Mouse (Mus musculus) adrenal gland, postnatal 36 days (tissue): Measurements from ENCODE around the gene Scube1. TPM values are rescaled to one million over a fixed set of nuclear protein-coding genes. Genes with fewer than 3 reads are reported as not detected.

Experiments used
- DNase-seq, 2 experiments: peaks; one replicate each; pipeline ENCODE4 v3.0.0; 2021; ENCODE audit warnings: mixed read lengths in 1 of 2
- long read RNA-seq, 2 experiments: library from polyadenylated mRNA; stranded (forward); transcript quantifications; one replicate each; pipeline ENCODE4 v2.0.0; 2021; ENCODE audit warnings: borderline sequencing depth in 2 of 2
- total RNA-seq, 2 experiments: library from RNA; stranded (reverse); gene quantifications; 2 replicates each; pipeline ENCODE4 v1.2.3; 2021

Scube1 gene
- 1 to 10 TPM; 4.4 to 4.6 TPM for total RNA-seq
- long read RNA-seq, experiment 1, partial matches to known transcripts = 1 of 1 reads
- long read RNA-seq, experiment 1, other reads (novel, unspliced or antisense) = 0 of 1 reads
- long read RNA-seq, experiment 2, partial matches to known transcripts = 0 of 1 reads
- long read RNA-seq, experiment 2, other reads (novel, unspliced or antisense) = 0 of 1 reads

GRCm38 (mm10) chr15:83724886-83725269 lies at the start of gene Scube1:
Gene Scube1, minus strand, starts transcription at chr15:83725021.
- peak; percentile 93 to 96 for DNase-seq

GRCm38 (mm10) chr15:83772953-83773352 lies 48.1 kb upstream of the Scube1 start:
- no peak for DNase-seq

DNA sequence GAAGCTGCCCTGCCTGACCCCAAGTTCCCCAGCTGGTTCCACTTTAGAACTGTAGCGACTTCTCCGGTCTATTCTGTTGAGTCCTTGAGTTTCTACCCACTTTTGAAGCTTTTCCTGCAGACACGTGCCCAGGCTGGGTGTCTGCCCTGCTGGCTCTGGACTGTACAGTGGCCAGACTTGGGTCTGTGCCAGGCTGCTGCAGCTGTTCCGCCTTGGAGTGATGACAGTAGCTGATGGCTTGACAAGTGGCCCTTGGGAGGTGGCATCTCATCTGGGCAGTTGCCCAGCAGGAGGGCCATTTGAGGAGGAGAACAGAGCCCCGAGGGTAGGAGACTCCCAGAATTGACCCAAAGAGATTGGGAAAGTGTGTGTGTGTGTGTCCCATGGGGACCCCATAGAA lies 47.6 kb upstream of the Scube1 start:
- DNase-seq = peak; percentile 39 to 46

DNA sequence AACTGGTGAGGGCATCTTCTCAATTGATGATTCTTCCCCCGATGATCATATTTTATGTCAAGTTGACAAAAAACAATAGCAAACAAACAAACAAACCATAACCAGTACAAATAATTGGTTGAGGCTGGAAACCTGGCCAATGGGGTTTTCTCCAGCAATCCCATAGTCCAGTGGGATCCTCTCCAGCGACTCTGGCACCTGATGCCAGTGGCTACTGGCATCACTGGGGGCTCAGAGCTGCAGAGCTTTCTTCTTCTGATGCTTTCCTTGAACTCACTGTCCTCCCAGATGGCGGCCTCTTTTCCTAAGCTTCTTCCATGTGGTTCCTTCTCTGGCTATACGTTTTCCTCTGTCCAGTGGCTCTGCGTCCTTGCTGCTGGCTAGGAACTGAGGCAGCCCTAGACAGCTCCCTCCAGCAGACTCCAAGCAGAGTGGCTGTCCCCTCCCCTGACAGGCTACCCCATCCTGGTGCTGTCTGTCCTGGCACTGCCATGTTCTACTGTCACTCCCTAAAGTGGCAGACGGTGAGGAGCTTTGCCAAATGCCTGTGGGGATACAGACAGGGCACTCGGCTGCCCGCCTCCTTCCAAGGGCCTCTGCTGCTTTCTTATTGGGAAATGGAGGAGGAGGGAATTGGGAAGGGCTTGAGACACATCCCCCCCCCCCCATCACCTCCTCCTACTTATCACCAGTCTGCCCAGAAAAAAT lies 46.7 kb upstream of the Scube1 start:
- no peak for DNase-seq

DNA sequence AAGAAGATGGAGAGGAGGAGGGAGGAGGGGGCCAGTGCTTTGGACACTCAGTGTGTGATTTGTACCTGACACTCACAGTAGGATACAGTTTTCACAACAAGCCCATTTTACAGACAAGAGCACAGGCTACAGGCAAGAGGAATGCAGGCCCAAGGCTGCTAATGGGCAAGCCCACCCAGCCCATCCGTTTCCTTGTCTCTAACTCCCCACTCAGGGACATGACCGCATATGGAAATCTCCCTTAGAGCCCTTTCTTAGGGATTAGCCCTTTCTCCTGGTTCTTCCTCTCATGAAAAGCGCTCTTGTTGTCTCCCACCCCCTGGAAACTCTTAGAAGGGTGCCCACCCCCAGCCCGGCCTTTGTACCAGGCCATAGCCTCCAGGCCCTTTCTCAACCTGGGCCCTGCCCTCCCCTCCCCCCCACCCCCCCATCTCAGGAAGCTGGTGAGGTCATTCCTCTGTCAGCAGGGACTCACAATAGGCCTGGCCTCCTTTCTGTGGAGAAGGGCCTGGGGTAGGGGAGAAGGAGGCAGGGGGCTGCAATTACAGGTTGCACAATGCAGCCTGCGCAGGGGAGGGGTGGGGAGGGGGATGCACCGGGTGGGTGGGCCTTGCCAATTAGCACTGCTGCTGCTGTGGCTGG lies 40.7 kb upstream of the Scube1 start:
- DNase-seq = no peak

DNA sequence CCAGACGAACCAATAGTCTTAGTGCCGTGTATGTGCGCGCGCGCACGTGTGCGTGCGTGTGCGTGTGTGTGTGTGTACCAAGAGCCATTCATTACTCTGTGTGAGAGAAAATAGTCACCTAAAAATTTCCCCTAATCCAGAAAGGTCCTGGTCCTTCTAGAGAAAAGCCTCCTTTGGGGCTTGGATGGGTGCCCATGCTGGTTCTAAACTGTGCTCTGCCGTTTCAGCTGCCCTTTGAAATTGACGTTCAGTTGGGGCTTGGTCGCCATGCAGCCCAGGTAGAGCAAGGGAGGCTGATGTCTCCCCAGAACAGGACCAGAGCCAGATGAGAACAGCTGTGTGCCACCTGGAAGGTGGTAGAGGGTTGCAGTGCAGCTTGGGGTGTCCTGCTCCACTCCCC lies 36.7 kb upstream of the Scube1 start:
- no peak for DNase-seq

DNA sequence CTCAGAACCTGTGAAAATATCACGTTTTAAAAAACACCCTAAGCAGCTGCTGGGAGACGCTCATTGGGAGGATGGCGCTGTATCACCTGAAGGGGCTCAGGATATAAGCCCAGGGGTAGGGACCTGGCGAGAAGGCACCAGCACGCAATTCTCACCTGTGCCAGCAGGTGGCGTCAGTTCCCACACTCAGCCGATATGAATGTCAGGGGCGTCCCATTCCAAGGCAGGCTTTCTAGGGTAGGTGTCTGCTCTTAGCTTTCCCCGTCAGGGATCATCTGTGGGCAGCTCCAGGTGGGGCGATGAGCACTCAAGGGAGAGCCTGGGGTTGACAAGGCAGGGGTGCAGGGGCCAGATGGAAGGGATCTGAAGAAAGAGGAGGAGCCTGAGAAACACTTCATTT lies 35.9 kb upstream of the Scube1 start:
- DNase-seq = peak; percentile 26 to 49

DNA sequence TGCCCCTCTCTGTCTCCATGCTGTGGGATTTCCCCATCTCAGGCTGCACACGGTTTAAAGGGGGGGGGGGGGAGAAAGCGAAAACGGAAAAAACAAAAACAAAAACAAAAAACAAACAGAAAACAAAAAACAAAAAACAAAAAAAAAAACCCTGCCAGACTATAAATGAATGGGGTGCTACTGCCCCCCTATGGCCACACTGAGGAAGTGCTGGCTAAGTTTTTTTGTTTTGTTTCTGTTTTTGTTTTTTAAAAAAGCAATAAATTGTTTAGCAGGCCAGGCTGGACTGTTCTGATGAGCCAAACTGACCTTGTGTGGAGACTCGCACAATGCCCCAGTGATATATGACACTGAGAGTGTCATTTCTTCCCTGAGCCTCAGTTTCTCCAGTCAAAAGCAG lies 34.1 kb upstream of the Scube1 start:
- DNase-seq = peak in 1 of 2 experiments; percentile 17

DNA sequence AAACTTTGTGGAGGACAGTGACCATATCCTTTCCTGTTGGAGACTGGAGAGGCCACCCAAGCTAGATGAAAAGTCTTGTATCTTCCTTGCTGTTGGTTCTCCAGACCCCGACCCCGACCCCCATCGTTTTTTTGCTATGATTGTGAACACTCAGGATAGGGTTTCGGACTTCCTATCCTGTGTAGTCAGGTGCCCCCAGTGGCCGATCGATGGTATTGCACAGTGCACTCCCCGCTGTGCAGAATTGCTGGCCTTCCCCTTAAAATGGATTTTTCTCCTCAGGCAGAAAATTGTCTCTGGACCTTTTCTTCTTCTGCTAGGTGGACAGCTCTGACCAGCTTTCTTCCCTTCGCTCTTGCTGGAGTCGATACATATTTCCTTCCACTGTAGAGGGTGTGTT lies 31.9 kb upstream of the Scube1 start:
- peak; percentile 25 to 54 for DNase-seq

DNA sequence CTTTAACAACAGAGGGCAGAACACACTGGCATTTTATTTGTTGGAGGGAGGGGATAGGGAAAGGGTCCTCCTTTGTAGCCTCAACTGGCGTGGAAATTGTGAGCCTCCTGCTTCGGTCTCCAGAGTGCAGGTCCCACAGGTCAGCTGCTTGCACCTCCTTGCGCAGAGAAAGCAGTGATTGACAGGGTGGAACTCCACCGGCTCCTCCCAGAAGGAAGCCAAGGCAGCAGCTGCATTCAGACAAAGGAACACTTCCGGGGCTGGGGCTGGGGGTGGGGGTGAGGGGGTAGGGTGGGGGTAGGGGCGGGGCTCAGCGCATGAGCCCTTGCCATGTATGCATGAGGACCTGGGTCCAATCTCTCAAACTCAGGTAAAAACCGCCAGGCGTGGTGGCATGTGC lies 24.6 kb upstream of the Scube1 start:
- no peak for DNase-seq

DNA sequence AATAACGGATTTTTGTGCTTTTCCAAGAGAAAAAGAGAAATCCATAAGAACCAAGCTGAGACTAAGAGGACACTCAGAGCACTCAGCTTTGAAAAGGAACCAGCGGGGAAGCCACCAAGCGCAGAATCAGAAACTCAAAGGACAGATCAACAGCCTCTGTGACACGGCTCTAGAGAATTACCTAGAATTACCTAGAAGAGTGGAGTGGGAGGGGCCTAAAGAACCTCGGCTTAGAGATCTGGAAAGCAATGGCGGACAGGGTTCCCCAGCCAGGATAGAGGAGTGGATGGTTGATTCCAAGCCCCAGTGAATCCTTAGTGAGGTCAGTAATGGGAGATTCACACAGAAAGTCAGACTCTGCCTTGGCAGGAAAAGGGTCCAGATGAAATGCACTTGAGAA lies 24.2 kb upstream of the Scube1 start:
- no peak for DNase-seq

DNA sequence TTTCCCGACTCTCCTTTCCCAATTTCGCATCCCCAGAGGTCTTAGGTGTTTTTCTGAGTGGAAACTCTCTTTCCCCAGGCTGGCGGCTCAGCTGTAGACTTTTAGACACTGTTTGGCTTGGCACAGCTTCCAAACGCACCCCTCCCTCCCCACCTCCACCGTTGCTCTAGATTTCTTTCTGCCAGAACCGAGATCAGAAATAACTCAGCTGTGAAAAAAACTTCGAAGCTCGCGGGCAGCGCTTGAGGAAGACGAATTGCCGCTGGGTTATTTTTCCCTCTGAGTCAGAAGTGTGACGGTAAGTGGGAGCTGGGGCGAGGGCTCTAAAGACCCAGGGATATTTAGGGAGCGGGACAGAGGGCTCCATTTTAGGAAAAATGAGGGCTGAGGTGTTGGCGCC lies 21.5 kb upstream of the Scube1 start:
- DNase-seq = no peak

DNA sequence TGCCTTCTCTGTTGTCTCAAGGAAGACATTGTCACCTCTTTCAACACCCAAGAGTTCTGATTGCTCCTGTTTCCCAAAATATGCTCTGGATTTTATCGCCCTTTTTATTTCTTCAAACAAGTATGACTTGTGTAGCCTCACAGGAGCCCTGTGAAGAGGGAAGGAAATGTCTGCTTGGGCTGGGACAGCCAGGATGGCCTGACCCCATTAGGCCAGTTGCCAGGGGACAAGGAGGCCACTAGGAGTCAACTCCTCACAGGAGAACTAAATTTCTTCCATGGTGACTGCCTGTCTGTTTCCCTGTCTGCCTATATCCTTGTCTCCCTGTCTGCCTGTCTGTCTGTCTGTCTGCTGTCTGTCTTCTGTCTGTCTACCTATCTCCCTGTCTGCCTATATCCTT lies 17.2 kb upstream of the Scube1 start:
- peak; percentile 37 to 61 for DNase-seq

DNA sequence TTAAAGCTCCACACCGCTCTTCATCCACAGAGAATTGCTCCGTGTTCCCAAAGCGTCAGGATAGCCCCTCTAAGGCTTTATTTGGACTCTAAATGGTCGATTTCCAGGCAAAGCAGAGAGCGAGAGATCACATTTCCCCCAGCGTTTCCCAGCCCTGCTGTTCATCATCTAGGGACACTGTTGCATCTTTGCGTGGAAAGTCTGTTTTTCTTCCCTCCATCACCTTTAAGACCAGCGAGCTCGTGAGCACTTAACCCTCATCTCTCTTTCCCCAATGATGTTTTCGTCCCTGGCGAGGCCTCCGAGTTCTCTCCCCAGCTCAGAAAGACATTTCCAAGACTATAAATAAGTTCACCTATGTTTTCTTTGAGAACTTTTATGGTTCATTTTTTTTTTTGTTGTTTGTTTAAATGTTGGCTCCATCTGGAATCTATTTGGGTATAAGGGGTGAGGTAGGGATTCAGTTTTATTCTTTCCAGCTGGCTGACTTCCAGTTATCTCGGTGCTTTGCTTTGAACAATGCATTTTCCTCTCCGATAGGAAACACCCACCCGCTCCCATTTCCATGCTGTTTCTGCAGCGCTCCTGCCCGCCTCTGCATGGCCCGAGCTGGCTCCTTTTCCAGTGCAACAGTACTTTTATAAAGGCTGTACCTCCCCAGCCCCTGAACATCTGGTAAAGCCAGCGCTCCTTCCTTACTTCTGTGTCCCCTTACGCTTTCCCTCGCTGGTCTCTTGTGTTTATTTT lies 16.0 kb upstream of the Scube1 start:
- peak in 1 of 2 experiments; percentile 22 for DNase-seq

- DNase-seq = peak; percentile 76 to 78
Observed at GRCm38 (mm10) chr15:83727626-83728025, 2.8 kb upstream of the Scube1 start.

GRCm38 (mm10) chr15:83726741-83727140 lies 1.9 kb upstream of the Scube1 start:
- no peak for DNase-seq

DNA sequence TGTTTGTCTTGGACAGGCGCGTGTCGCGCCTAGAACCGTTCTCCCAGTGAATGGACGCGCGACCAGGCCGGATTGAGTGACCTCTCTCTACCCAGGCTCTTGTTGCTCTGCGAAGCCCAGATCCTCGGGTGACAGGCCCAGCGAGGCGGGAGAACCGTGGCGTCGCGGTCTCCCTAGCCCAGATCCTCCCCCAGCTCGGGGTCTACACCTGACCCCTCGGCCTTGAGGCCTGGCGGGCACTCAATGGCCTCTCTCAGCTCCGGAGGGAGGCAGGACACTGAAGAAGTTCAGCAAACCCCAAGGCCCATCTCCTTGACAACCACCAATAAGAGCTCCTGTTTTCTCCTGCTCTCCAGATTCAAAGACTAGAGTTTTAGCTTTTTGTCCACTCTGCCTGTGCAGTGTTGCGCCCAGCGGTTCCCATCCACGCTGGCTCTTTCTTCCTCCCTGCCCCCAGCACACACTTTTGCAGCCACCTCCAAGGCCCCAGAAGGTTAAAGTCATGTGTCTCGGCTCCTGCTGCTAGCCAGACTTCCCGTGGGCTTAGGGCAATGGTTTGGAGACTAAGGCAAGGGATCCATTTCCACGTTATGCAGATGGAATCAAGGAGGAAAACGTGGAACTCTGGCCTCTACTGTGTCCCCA lies 857 bp upstream of the Scube1 start:
- DNase-seq = peak in 1 of 2 experiments; percentile 3

DNA sequence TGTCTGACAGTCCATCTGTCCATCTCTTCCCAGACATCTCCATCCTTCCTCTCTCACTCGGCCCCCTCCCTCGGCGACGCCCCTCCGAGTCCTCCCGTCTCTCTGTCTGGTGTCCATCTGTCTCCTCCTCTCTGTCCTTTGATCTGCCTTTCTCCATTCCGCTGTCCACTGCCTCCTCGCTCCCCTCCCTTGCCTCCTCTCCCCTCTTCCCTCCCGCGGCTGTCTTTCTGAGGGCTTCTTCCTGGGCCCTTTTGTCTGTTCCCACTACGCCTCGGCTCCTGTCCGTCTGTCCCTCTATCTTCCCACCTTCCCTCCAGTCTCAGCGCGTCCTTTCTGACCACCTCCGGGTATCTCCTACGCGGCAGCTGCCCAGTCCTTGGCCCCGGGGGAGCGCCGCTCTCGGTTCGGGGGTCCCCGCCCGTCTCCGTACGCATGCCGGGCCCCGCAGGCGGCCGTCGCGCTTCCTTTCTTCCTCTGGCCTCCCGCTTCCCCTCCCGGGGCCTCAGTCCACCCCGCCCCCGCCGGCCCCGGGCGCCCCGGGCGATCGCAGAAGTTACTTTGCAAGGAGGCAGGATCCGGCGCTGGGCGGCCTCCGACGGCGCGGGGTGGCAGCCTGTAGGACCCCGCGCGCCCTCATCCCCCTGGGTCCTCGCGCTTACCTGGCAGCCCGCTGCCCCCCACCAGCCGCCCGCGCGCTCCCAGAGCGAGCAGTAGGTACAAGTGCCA lies 498 bp downstream of the Scube1 start:
- peak; percentile 18 to 43 for DNase-seq

GRCm38 (mm10) chr15:83715582-83716228 lies 9.1 kb downstream of the Scube1 start:
- no peak for DNase-seq

DNA sequence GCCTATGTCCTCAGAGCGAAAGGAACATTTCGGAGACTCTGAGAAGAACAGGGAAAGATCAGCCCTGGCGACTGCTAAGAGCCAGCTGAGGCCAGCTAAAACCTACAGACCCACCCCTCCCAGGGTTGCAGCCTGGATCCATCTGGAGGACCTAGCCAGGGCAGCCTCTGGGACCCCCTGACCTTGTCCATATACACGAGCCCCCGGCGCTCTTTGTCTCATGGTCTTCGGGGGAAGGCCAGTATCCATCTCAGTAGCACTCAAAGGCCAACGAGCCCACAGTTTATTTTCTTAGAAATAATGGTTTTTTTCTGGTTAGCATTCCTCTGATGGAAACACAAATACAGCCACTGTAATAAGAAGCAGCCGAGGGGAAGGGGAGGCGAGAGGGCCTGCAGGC lies 12.0 kb downstream of the Scube1 start:
- no peak for DNase-seq

GRCm38 (mm10) chr15:83712361-83712760 lies 12.5 kb downstream of the Scube1 start:
- DNase-seq = no peak
